Mouse (Mus musculus): ENCODE data around the gene Cox14. TPM values are rescaled to one million over a fixed set of nuclear protein-coding genes. Genes with fewer than 3 reads are reported as not detected.

Gene Cox14
- polyA plus RNA-seq, 1 experiment from 2014 or later = 241 TPM

GRCm38 (mm10) chr15:99714206-99714605, 11.2 kb upstream of the Cox14 start:
- no peaks in the 10 kb centered on the region for H3K27me3 ChIP-seq (ENCODE audit: control insufficient read depth, insufficient read depth, low read length)
- H3K4me2 ChIP-seq (ENCODE audit: low read depth, low read length) = no peak overlapping the region
- peaks cover 19% of the 10 kb centered on the region for H3K4me1 ChIP-seq (ENCODE audit: control insufficient read depth, insufficient read depth, low read length)
- peaks cover 40% of the 10 kb centered on the region for H3K36me3 ChIP-seq (ENCODE audit: control insufficient read depth, insufficient read depth)
- H3K4me3 ChIP-seq (ENCODE audit: low read length) = no peak overlapping the region
- WGBS = 38% methylated on average over 4 of the region's 4 CpGs
- H3K9me3 ChIP-seq (replicated peaks; ENCODE audit: control insufficient read depth, low read length) = no peaks in the 10 kb centered on the region
- peak overlapping the region; percentile 61 for H3K9ac ChIP-seq (ENCODE audit: low read length)
- peak; percentile 38; the same call in 1 of the 2 replicates for ATAC-seq (replicated peaks; ENCODE audit: extremely low read depth, insufficient read depth, low FRiP score)
- H3K27ac ChIP-seq (ENCODE audit: low read length) = peak overlapping the region; percentile 82

- 44% methylated on average over 7 of the region's 7 CpGs for WGBS
- Histone ChIP-seq H3K4me3 (ENCODE audit: low read length) (no peak overlapping the region), H3K36me3 (ENCODE audit: control insufficient read depth, insufficient read depth) (peaks cover 34% of the 10 kb centered on the region)
Measured at GRCm38 (mm10) chr15:99714858-99715257, 10.6 kb upstream of the Cox14 start.

GRCm38 (mm10) chr15:99715361-99715865, 10.0 kb upstream of the Cox14 start:
- WGBS = 73% methylated on average over 13 of the region's 13 CpGs
- Histone ChIP-seq H3K36me3 (ENCODE audit: control insufficient read depth, insufficient read depth) (peaks cover 29% of the 10 kb centered on the region), H3K4me3 (ENCODE audit: low read length) (no peak overlapping the region), H3K27ac (ENCODE audit: low read length) (no peak overlapping the region), H3K4me2 (ENCODE audit: low read depth, low read length) (no peak overlapping the region), H3K27me3 (ENCODE audit: control insufficient read depth, insufficient read depth, low read length) (no peaks in the 10 kb centered on the region), H3K4me1 (ENCODE audit: control insufficient read depth, insufficient read depth, low read length) (peaks cover 19% of the 10 kb centered on the region), H3K9ac (ENCODE audit: low read length) (no peak overlapping the region), H3K9me3 (replicated peaks; ENCODE audit: control insufficient read depth, low read length) (no peaks in the 10 kb centered on the region)
- no peak for ATAC-seq (replicated peaks; ENCODE audit: extremely low read depth, insufficient read depth, low FRiP score)

More at GRCm38 (mm10) chr15:99714858-99715257, 10.6 kb upstream of the Cox14 start:
- no peaks in the 10 kb centered on the region for H3K9me3 ChIP-seq (replicated peaks; ENCODE audit: control insufficient read depth, low read length)
- peak; percentile 45; the same call in 1 of the 2 replicates for ATAC-seq (replicated peaks; ENCODE audit: extremely low read depth, insufficient read depth, low FRiP score)
- H3K27ac ChIP-seq (ENCODE audit: low read length) = peak overlapping the region; percentile 82
- H3K4me2 ChIP-seq (ENCODE audit: low read depth, low read length) = no peak overlapping the region
- no peak overlapping the region for H3K9ac ChIP-seq (ENCODE audit: low read length)
- no peaks in the 10 kb centered on the region for H3K27me3 ChIP-seq (ENCODE audit: control insufficient read depth, insufficient read depth, low read length)
- H3K4me1 ChIP-seq (ENCODE audit: control insufficient read depth, insufficient read depth, low read length) = peaks cover 19% of the 10 kb centered on the region

GRCm38 (mm10) chr15:99715982-99716746, 9.3 kb upstream of the Cox14 start:
- 73% methylated on average over 11 of the region's 11 CpGs for WGBS
- no peak overlapping the region for H3K4me3 ChIP-seq (ENCODE audit: low read length)
- H3K27ac ChIP-seq (ENCODE audit: low read length) = no peak overlapping the region
- no peak for ATAC-seq (replicated peaks; ENCODE audit: extremely low read depth, insufficient read depth, low FRiP score)
- peaks cover 22% of the 10 kb centered on the region for H3K36me3 ChIP-seq (ENCODE audit: control insufficient read depth, insufficient read depth)
- no peaks in the 10 kb centered on the region for H3K27me3 ChIP-seq (ENCODE audit: control insufficient read depth, insufficient read depth, low read length)
- no peak overlapping the region for H3K4me2 ChIP-seq (ENCODE audit: low read depth, low read length)
- H3K9ac ChIP-seq (ENCODE audit: low read length) = no peak overlapping the region
- H3K4me1 ChIP-seq (ENCODE audit: control insufficient read depth, insufficient read depth, low read length) = peaks cover 19% of the 10 kb centered on the region
- no peaks in the 10 kb centered on the region for H3K9me3 ChIP-seq (replicated peaks; ENCODE audit: control insufficient read depth, low read length)

GRCm38 (mm10) chr15:99716814-99717213, 8.6 kb upstream of the Cox14 start:
- no peaks in the 10 kb centered on the region for H3K9me3 ChIP-seq (replicated peaks; ENCODE audit: control insufficient read depth, low read length)
- H3K9ac ChIP-seq (ENCODE audit: low read length) = no peak overlapping the region
- no peak overlapping the region for H3K27ac ChIP-seq (ENCODE audit: low read length)
- H3K4me3 ChIP-seq (ENCODE audit: low read length) = no peak overlapping the region
- ATAC-seq (replicated peaks; ENCODE audit: extremely low read depth, insufficient read depth, low FRiP score) = no peak
- 81% methylated on average over 12 of the region's 12 CpGs for WGBS
- H3K4me1 ChIP-seq (ENCODE audit: control insufficient read depth, insufficient read depth, low read length) = peaks cover 19% of the 10 kb centered on the region
- no peak overlapping the region for H3K4me2 ChIP-seq (ENCODE audit: low read depth, low read length)
- no peaks in the 10 kb centered on the region for H3K27me3 ChIP-seq (ENCODE audit: control insufficient read depth, insufficient read depth, low read length)
- H3K36me3 ChIP-seq (ENCODE audit: control insufficient read depth, insufficient read depth) = peaks cover 15% of the 10 kb centered on the region

- Histone ChIP-seq H3K27me3 (ENCODE audit: control insufficient read depth, insufficient read depth, low read length) (no peaks in the 10 kb centered on the region), H3K27ac (ENCODE audit: low read length) (no peak within 1 kb of the TSS), H3K36me3 (ENCODE audit: control insufficient read depth, insufficient read depth) (peaks cover 7% of the 10 kb centered on the region), H3K9me3 (replicated peaks; ENCODE audit: control insufficient read depth, low read length) (no peaks in the 10 kb centered on the region), H3K9ac (ENCODE audit: low read length) (0 out of 2 replicates have a peak within 1 kb of the TSS, but pooled peaks have one; percentile 1), H3K4me3 (ENCODE audit: low read length) (no peak within 1 kb of the TSS), H3K4me2 (ENCODE audit: low read depth, low read length) (no peak within 1 kb of the TSS), H3K4me1 (ENCODE audit: control insufficient read depth, insufficient read depth, low read length) (peaks cover 24% of the 10 kb centered on the region)
- WGBS = 61% methylated on average over 26 of the region's 26 CpGs
- ATAC-seq (replicated peaks; ENCODE audit: extremely low read depth, insufficient read depth, low FRiP score) = no peak
Measured at GRCm38 (mm10) chr15:99717386-99718334, 7.8 kb upstream of the Cox14 start, which contains the start of gene Gpd1. Gpd1 (plus strand) TSS chr15:99717515.

GRCm38 (mm10) chr15:99718461-99719021, 6.9 kb upstream of the Cox14 start:
- Histone ChIP-seq H3K4me2 (ENCODE audit: low read depth, low read length) (no peak overlapping the region), H3K4me1 (ENCODE audit: control insufficient read depth, insufficient read depth, low read length) (peaks cover 30% of the 10 kb centered on the region), H3K9me3 (replicated peaks; ENCODE audit: control insufficient read depth, low read length) (no peaks in the 10 kb centered on the region), H3K9ac (ENCODE audit: low read length) (no peak overlapping the region), H3K27ac (ENCODE audit: low read length) (no peak overlapping the region), H3K27me3 (ENCODE audit: control insufficient read depth, insufficient read depth, low read length) (no peaks in the 10 kb centered on the region), H3K36me3 (ENCODE audit: control insufficient read depth, insufficient read depth) (peaks cover 1% of the 10 kb centered on the region), H3K4me3 (ENCODE audit: low read length) (no peak overlapping the region)
- no peak for ATAC-seq (replicated peaks; ENCODE audit: extremely low read depth, insufficient read depth, low FRiP score)
- 89% methylated on average over 9 of the region's 9 CpGs for WGBS

- WGBS = 73% methylated on average over 8 of the region's 8 CpGs
- no peak overlapping the region for H3K9ac ChIP-seq (ENCODE audit: low read length)
- H3K4me2 ChIP-seq (ENCODE audit: low read depth, low read length) = no peak overlapping the region
- peaks cover 32% of the 10 kb centered on the region for H3K4me1 ChIP-seq (ENCODE audit: control insufficient read depth, insufficient read depth, low read length)
- no peak overlapping the region for H3K27ac ChIP-seq (ENCODE audit: low read length)
- H3K9me3 ChIP-seq (replicated peaks; ENCODE audit: control insufficient read depth, low read length) = no peaks in the 10 kb centered on the region
- H3K4me3 ChIP-seq (ENCODE audit: low read length) = no peak overlapping the region
- H3K27me3 ChIP-seq (ENCODE audit: control insufficient read depth, insufficient read depth, low read length) = no peaks in the 10 kb centered on the region
- no peaks in the 10 kb centered on the region; the same call in 1 of the 2 replicates for H3K36me3 ChIP-seq (ENCODE audit: control insufficient read depth, insufficient read depth)
- no peak for ATAC-seq (replicated peaks; ENCODE audit: extremely low read depth, insufficient read depth, low FRiP score)
Measured at GRCm38 (mm10) chr15:99719865-99720264, 5.6 kb upstream of the Cox14 start.

Data from heart, embryonic 16.5 days (tissue).